Mouse (Mus musculus) hindbrain, embryonic 15.5 days (tissue): ENCODE results near the gene Cpt1b. TPM values are rescaled to one million over a fixed set of nuclear protein-coding genes. Genes with fewer than 3 reads are reported as not detected.

Experiments
- ATAC-seq: fragments of 200-750 bp; cut with Nextera tagmentation; 2 replicates; pipeline ENCODE4 v1.8.0; 2017; ENCODE audit warnings: low read depth, moderate number of reproducible peaks, moderate TSS enrichment; ENCODE audit not compliant: low FRiP score
- H3K27ac ChIP-seq: fragments of 300-500 bp; sonication (generic); replicated peaks from 2 replicates; pipeline ENCODE4 v1.5.1; 2015; ENCODE audit warnings: mild to moderate bottlenecking, inconsistent platforms
- H3K27me3 ChIP-seq: fragments of 300-500 bp; sonication (generic); 2 replicates; pipeline ENCODE4 v1.6.1; 2015; ENCODE audit warnings: control low read depth, inconsistent platforms
- H3K36me3 ChIP-seq: fragments of 300-500 bp; sonication (generic); 2 replicates; pipeline ENCODE4 v1.6.1; 2015; ENCODE audit warnings: control low read depth, inconsistent platforms
- H3K4me1 ChIP-seq: fragments of 300-500 bp; sonication (generic); replicated peaks from 2 replicates; pipeline ENCODE4 v1.6.1; 2015; ENCODE audit warnings: control low read depth, inconsistent platforms
- H3K4me2 ChIP-seq: fragments of 300-500 bp; sonication (generic); 2 replicates; pipeline ENCODE4 v1.6.1; 2015; ENCODE audit warnings: moderate library complexity, mild to moderate bottlenecking, inconsistent platforms
- H3K4me3 ChIP-seq: fragments of 300-500 bp; sonication (generic); 2 replicates; pipeline ENCODE4 v1.5.1; 2015; ENCODE audit warnings: mild to moderate bottlenecking, inconsistent platforms
- H3K9ac ChIP-seq: fragments of 300-500 bp; sonication (generic); 2 replicates; pipeline ENCODE4 v1.6.1; 2015; ENCODE audit warnings: inconsistent platforms
- H3K9me3 ChIP-seq: fragments of 300-500 bp; sonication (generic); 2 replicates; pipeline ENCODE4 v1.6.1; 2016; ENCODE audit warnings: control low read depth, inconsistent platforms
- WGBS: fragments of 180-500 bp; shearing (Covaris S2); methylation state at CpG from one replicate; pipeline ENCODE4 v1.1.7; 2015; 5-methylcytosine and 5-hydroxymethylcytosine counted together
- polyA plus RNA-seq: library from polyadenylated mRNA; unstranded; fragments of >200 nt; fragmentation: Nextera tagmentation; extraction: Ambion mirVana; gene quantifications from 2 replicates; pipeline ENCODE4 v1.2.1, GENCODE M21; 2015

Cpt1b gene
- polyA plus RNA-seq, 1 experiment from 2014 or later, result 1.2 TPM

GRCm38 (mm10) chr15:89404831-89405623 lies 20.6 kb downstream of the Cpt1b start:
- 87% methylated on average over 10 of the region's 10 CpGs for WGBS
- Histone ChIP-seq H3K4me3 (no peak overlapping the region), H3K27me3 (no peaks in the 10 kb centered on the region), H3K27ac (no peak overlapping the region), H3K4me1 (no peaks in the 10 kb centered on the region), H3K9me3 (no peaks in the 10 kb centered on the region), H3K36me3 (no peaks in the 10 kb centered on the region), H3K9ac (no peak overlapping the region), H3K4me2 (no peak overlapping the region)
- ATAC-seq, result no peak

- no peaks in the 10 kb centered on the region for H3K27me3 ChIP-seq
- no peak overlapping the region for H3K27ac ChIP-seq
- H3K36me3 ChIP-seq, result no peaks in the 10 kb centered on the region
- no peak overlapping the region for H3K9ac ChIP-seq
- WGBS, result 85% methylated on average over 1 of the region's 1 CpGs
- no peaks in the 10 kb centered on the region for H3K4me1 ChIP-seq
- H3K4me3 ChIP-seq, result no peak overlapping the region
- no peak overlapping the region for H3K4me2 ChIP-seq
- H3K9me3 ChIP-seq, result no peaks in the 10 kb centered on the region
- ATAC-seq, result no peak
Measured at GRCm38 (mm10) chr15:89402471-89402870, 23.2 kb downstream of the Cpt1b start.

GRCm38 (mm10) chr15:89399716-89400115 lies 25.9 kb downstream of the Cpt1b start:
- Histone ChIP-seq H3K9ac (no peak overlapping the region), H3K27ac (no peak overlapping the region), H3K36me3 (no peaks in the 10 kb centered on the region), H3K4me3 (no peak overlapping the region), H3K9me3 (no peaks in the 10 kb centered on the region), H3K27me3 (no peaks in the 10 kb centered on the region), H3K4me1 (no peaks in the 10 kb centered on the region), H3K4me2 (no peak overlapping the region)
- no peak for ATAC-seq
- 68% methylated on average over 1 of the region's 1 CpGs for WGBS

GRCm38 (mm10) chr15:89398146-89398545 lies 27.5 kb downstream of the Cpt1b start:
- Histone ChIP-seq H3K9me3 (no peaks in the 10 kb centered on the region), H3K4me1 (no peaks in the 10 kb centered on the region), H3K36me3 (no peaks in the 10 kb centered on the region), H3K27ac (no peak overlapping the region), H3K27me3 (no peaks in the 10 kb centered on the region), H3K4me3 (no peak overlapping the region), H3K9ac (no peak overlapping the region), H3K4me2 (no peak overlapping the region)
- WGBS, result 83% methylated on average over 2 of the region's 2 CpGs
- no peak for ATAC-seq

- Histone ChIP-seq H3K4me2 (no peak overlapping the region), H3K9me3 (no peaks in the 10 kb centered on the region), H3K4me3 (no peak overlapping the region), H3K4me1 (no peaks in the 10 kb centered on the region), H3K27ac (no peak overlapping the region), H3K36me3 (no peaks in the 10 kb centered on the region), H3K27me3 (no peaks in the 10 kb centered on the region), H3K9ac (no peak overlapping the region)
- WGBS, result 89% methylated on average over 4 of the region's 4 CpGs
- no peak for ATAC-seq
Measured at GRCm38 (mm10) chr15:89396883-89397282, 28.8 kb downstream of the Cpt1b start.

- Histone ChIP-seq H3K36me3 (no peaks in the 10 kb centered on the region), H3K4me2 (no peak overlapping the region), H3K27ac (no peak overlapping the region), H3K4me1 (no peaks in the 10 kb centered on the region), H3K27me3 (no peaks in the 10 kb centered on the region), H3K9me3 (no peaks in the 10 kb centered on the region), H3K4me3 (no peak overlapping the region), H3K9ac (no peak overlapping the region)
- WGBS, result 90% methylated on average over 10 of the region's 10 CpGs
- no peak for ATAC-seq
Measured at GRCm38 (mm10) chr15:89390081-89390480, 35.6 kb downstream of the Cpt1b start.

- no peak overlapping the region for H3K4me3 ChIP-seq
Measured at GRCm38 (mm10) chr15:89387127-89387526, 38.5 kb downstream of the Cpt1b start.

GRCm38 (mm10) chr15:89384617-89385016 lies 41.0 kb downstream of the Cpt1b start, which contains the start of gene Klhdc7b:
TSS of gene Klhdc7b (plus strand) at chr15:89384917.
- H3K4me1 ChIP-seq, result 0 out of 2 replicates have a peak, but pooled peaks cover under 1% of the 10 kb centered on the region
- H3K9me3 ChIP-seq, result no peaks in the 10 kb centered on the region
- H3K9ac ChIP-seq, result no peak within 1 kb of the TSS
- H3K36me3 ChIP-seq, result no peaks in the 10 kb centered on the region
- no peak within 1 kb of the TSS for H3K4me3 ChIP-seq
- ATAC-seq, result no peak
- no peak within 1 kb of the TSS for H3K4me2 ChIP-seq
- peaks cover 15% of the 10 kb centered on the region for H3K27me3 ChIP-seq
- H3K27ac ChIP-seq, result no peak within 1 kb of the TSS
- WGBS, result 93% methylated on average over 7 of the region's 7 CpGs

More at GRCm38 (mm10) chr15:89387127-89387526, 38.5 kb downstream of the Cpt1b start:
- ATAC-seq, result no peak
- WGBS, result 48% methylated on average over 12 of the region's 12 CpGs
- no peak overlapping the region for H3K9ac ChIP-seq
- H3K9me3 ChIP-seq, result no peaks in the 10 kb centered on the region
- H3K27me3 ChIP-seq, result no peaks in the 10 kb centered on the region
- no peak overlapping the region for H3K4me2 ChIP-seq
- no peaks in the 10 kb centered on the region for H3K36me3 ChIP-seq
- no peaks in the 10 kb centered on the region for H3K4me1 ChIP-seq
- no peak overlapping the region for H3K27ac ChIP-seq

- Histone ChIP-seq H3K4me2 (peak overlapping the region; percentile 60), H3K36me3 (no peaks in the 10 kb centered on the region), H3K9ac (no peak overlapping the region), H3K9me3 (no peaks in the 10 kb centered on the region), H3K4me1 (peaks cover 19% of the 10 kb centered on the region), H3K4me3 (peak overlapping the region; percentile 39), H3K27me3 (peaks cover 52% of the 10 kb centered on the region), H3K27ac (no peak overlapping the region)
- WGBS, result 9% methylated on average over 10 of the region's 10 CpGs
- ATAC-seq, result no peak
Measured at GRCm38 (mm10) chr15:89379429-89379828, 46.2 kb downstream of the Cpt1b start.

- peak within 1 kb of the TSS; percentile 60 for H3K4me2 ChIP-seq
- peak within 1 kb of the TSS; percentile 32 for H3K9ac ChIP-seq
- WGBS, result under 1% methylated on average over 33 of the region's 33 CpGs
- H3K27me3 ChIP-seq, result peaks cover 52% of the 10 kb centered on the region
- H3K27ac ChIP-seq, result no peak within 1 kb of the TSS
- no peak for ATAC-seq
- peak within 1 kb of the TSS; percentile 39 for H3K4me3 ChIP-seq
- H3K36me3 ChIP-seq, result no peaks in the 10 kb centered on the region
- peaks cover 23% of the 10 kb centered on the region for H3K4me1 ChIP-seq
- no peaks in the 10 kb centered on the region for H3K9me3 ChIP-seq
Measured at GRCm38 (mm10) chr15:89378831-89379401, 46.7 kb downstream of the Cpt1b start, which contains the start of gene Odf3b. TSS of gene Odf3b (minus strand) at chr15:89379282.

GRCm38 (mm10) chr15:89377938-89378828 lies 47.5 kb downstream of the Cpt1b start:
- H3K27me3 ChIP-seq, result peaks cover 52% of the 10 kb centered on the region
- 11% methylated on average over 46 of the region's 46 CpGs for WGBS

More at GRCm38 (mm10) chr15:89377938-89378828, 47.5 kb downstream of the Cpt1b start:
- Histone ChIP-seq H3K4me2 (peak overlapping the region; percentile 60), H3K36me3 (no peaks in the 10 kb centered on the region), H3K9me3 (no peaks in the 10 kb centered on the region), H3K9ac (peak overlapping the region; percentile 32), H3K27ac (no peak overlapping the region), H3K4me3 (peak overlapping the region; percentile 39), H3K4me1 (peaks cover 25% of the 10 kb centered on the region)
- no peak for ATAC-seq
